Mouse (Mus musculus) embryonic fibroblast, embryonic 13.5 days (primary cell): ENCODE measurements around the gene Gm4340.

Source experiments
- CTCF ChIP-seq: IDR thresholded peaks from 2 replicates; pipeline ENCODE4 v1.5.1; 2011; ENCODE audit warnings: mild to moderate bottlenecking, control low read depth, low read length, moderate library complexity, borderline replicate concordance; ENCODE audit not compliant: insufficient read depth
- POLR2A ChIP-seq: IDR thresholded peaks from 2 replicates; pipeline ENCODE4 v1.6.1; 2011; ENCODE audit warnings: low read depth, mild to moderate bottlenecking, control low read depth, low read length, moderate library complexity

DNA sequence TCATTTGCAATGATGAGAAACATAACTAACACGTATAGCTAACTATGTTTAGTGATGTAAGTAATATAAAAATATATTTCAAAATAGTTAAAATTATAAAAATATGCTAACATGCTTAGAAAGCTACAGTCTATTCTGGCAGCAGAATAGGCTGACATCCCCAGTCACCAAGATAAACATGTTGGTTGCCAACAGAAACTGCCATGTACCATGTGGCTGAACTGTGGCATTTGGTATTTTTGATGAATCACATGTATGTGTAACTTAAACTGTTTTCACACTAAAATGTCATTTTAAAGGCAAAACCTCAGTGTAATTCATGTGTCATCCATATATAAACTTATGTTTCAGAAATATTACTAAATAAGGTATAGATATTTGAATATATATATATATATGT is 15.8 kb downstream of the Gm4340 start:
- no peak for TF ChIP-seq POLR2A
- no peak for TF ChIP-seq CTCF
